Mouse (Mus musculus): ENCODE data around the gene Ndufaf7. TPM values are rescaled to one million over a fixed set of nuclear protein-coding genes. Genes with fewer than 3 reads are reported as not detected.

Ndufaf7 gene
- polyA plus RNA-seq, 1 experiment from 2014 or later = 65.5 TPM

Other genes starting within 250 kb of the Ndufaf7 start
- 5.2 and 5.6 TPM in 2 replicates for gene Strn, start 199.9 kb upstream of the Ndufaf7 start, polyA plus RNA-seq (2015; fragmentation: Nextera tagmentation; extraction: Ambion mirVana)
- gene Heatr5b, start 101.8 kb upstream of the Ndufaf7 start, polyA plus RNA-seq (2015; fragmentation: Nextera tagmentation; extraction: Ambion mirVana) = 16.3 and 17.5 TPM in 2 replicates
- 56.5 and 59.2 TPM in 2 replicates for gene Gpatch11, start 101.6 kb upstream of the Ndufaf7 start, polyA plus RNA-seq (2015; fragmentation: Nextera tagmentation; extraction: Ambion mirVana)
- 15.4 and 16.2 TPM in 2 replicates for gene Eif2ak2, start 54.6 kb upstream of the Ndufaf7 start, polyA plus RNA-seq (2015; fragmentation: Nextera tagmentation; extraction: Ambion mirVana)
- 0.10 and 0.22 TPM in 2 replicates for gene Sult6b1, start 30.1 kb upstream of the Ndufaf7 start, polyA plus RNA-seq (2015; fragmentation: Nextera tagmentation; extraction: Ambion mirVana)
- gene Cebpzos, start 20.6 kb upstream of the Ndufaf7 start, polyA plus RNA-seq (2015; fragmentation: Nextera tagmentation; extraction: Ambion mirVana) = 119 and 125 TPM in 2 replicates
- gene Cebpz, start 70 bp upstream of the Ndufaf7 start, polyA plus RNA-seq (2015; fragmentation: Nextera tagmentation; extraction: Ambion mirVana) = 75.3 and 78.3 TPM in 2 replicates
- gene Prkd3, start 83.7 kb downstream of the Ndufaf7 start, polyA plus RNA-seq (2015; fragmentation: Nextera tagmentation; extraction: Ambion mirVana) = 43.0 and 46.9 TPM in 2 replicates
- 7.3 and 8.6 TPM in 2 replicates for gene Qpct, start 114.8 kb downstream of the Ndufaf7 start, polyA plus RNA-seq (2015; fragmentation: Nextera tagmentation; extraction: Ambion mirVana)